ENCODE assay signal across 21 mouse cellular contexts in genomic region chr7:34290450-34291151, GRCm38 (mm10). TPM values are rescaled to one million over a fixed set of nuclear protein-coding genes. Genes with fewer than 3 reads are reported as not detected.
DNase-seq lines count a peak whose midpoint lies in the region; ATAC-seq and TF ChIP-seq lines count a peak whose summit lies in the region.
"Had no signal": no experiment of that assay in that cellular context is flagged by ENCODE, and none has a peak within 500 bp of the region (broad histone marks: within the 10 kb centered on the region; RNA-seq: fewer than 3 reads in every experiment).

No protein-coding gene starts in this region.

- peak overlapping the region; percentile 59 for H3K27ac ChIP-seq in heart, embryonic 12.5 days (ENCODE audit: poor library complexity, severe bottlenecking)
- peak overlapping the region; percentile 24 for H3K27ac ChIP-seq in layer of hippocampus, adult 2 months
- H3K27ac ChIP-seq in stomach, embryonic 15.5 days = peak overlapping the region; percentile 65; the same call in 1 of the 2 replicates
- H3K27ac ChIP-seq: forebrain, embryonic 13.5 days; liver, embryonic 14.5 days had no signal

- no peak overlapping the region for H3K4me2 ChIP-seq in heart, embryonic 12.5 days
- no peak overlapping the region for H3K4me2 ChIP-seq in stomach, embryonic 15.5 days
- H3K4me2 ChIP-seq: forebrain, embryonic 13.5 days; neural tube, embryonic 13.5 days had no signal

- no peak for ATAC-seq in heart, embryonic 12.5 days (ENCODE audit: insufficient number of reproducible peaks, low FRiP score)
- ATAC-seq in megakaryocyte, adult 5-6 weeks (ENCODE audit: poor library complexity, severe bottlenecking) = no peak
- no peak for ATAC-seq in stomach, embryonic 15.5 days (ENCODE audit: insufficient read depth, low FRiP score, low read depth)
- ATAC-seq: forebrain, embryonic 13.5 days; hindbrain, embryonic 16.5 days had no signal

- no peak for TF ChIP-seq CTCF in layer of hippocampus, adult 2 months (conservative IDR thresholded peaks at IDR 0.05)

- peaks cover 8% of the 10 kb centered on the region for H3K4me1 ChIP-seq in heart, embryonic 12.5 days (replicated peaks)
- peaks cover 37% of the 10 kb centered on the region for H3K4me1 ChIP-seq in megakaryocyte, embryonic 14.5 days
- no peaks in the 10 kb centered on the region for H3K4me1 ChIP-seq in stomach, embryonic 15.5 days
- H3K4me1 ChIP-seq: forebrain, embryonic 13.5 days; neural tube, embryonic 13.5 days had no signal

- DNase-seq in heart, adult 11 months = no peak
- DNase-seq in layer of hippocampus, adult 2 months (ENCODE audit: low spot score in 2 of 2) = no peak
- DNase-seq in layer of hippocampus, adult 18-20 months (ENCODE audit: low spot score in 2 of 2) = no peak
- DNase-seq in spleen, postnatal 4 days (ENCODE audit: low spot score in 2 of 2) = no peak
- DNase-seq: cerebellum, adult 18-20 months; thymus, postnatal 14 days had no signal

- H3K27me3 ChIP-seq in heart, embryonic 12.5 days (replicated peaks) = no peaks in the 10 kb centered on the region
- H3K27me3 ChIP-seq in megakaryocyte, embryonic 14.5 days (replicated peaks) = no peaks in the 10 kb centered on the region
- H3K27me3 ChIP-seq in stomach, embryonic 15.5 days (replicated peaks) = no peaks in the 10 kb centered on the region
- H3K27me3 ChIP-seq: forebrain, embryonic 13.5 days; neural tube, embryonic 13.5 days had no signal

- H3K9ac ChIP-seq in heart, embryonic 12.5 days = no peak overlapping the region
- no peak overlapping the region for H3K9ac ChIP-seq in stomach, embryonic 15.5 days
- H3K9ac ChIP-seq: forebrain, embryonic 13.5 days; liver, embryonic 14.5 days; neural tube, embryonic 13.5 days had no signal

- H3K4me3 ChIP-seq in heart, embryonic 12.5 days = no peak overlapping the region
- no peak overlapping the region for H3K4me3 ChIP-seq in layer of hippocampus, adult 2 months
- peak overlapping the region; percentile 7 for H3K4me3 ChIP-seq in megakaryocyte, embryonic 14.5 days (replicated peaks)
- no peak overlapping the region for H3K4me3 ChIP-seq in stomach, embryonic 15.5 days (replicated peaks)
- H3K4me3 ChIP-seq: forebrain, embryonic 13.5 days; neural tube, embryonic 13.5 days had no signal

- H3K36me3 ChIP-seq in heart, embryonic 12.5 days = peaks cover 8% of the 10 kb centered on the region
- H3K36me3 ChIP-seq in megakaryocyte, embryonic 14.5 days (replicated peaks; ENCODE audit: low read length) = peaks cover 9% of the 10 kb centered on the region
- no peaks in the 10 kb centered on the region for H3K36me3 ChIP-seq in stomach, embryonic 15.5 days

- H3K9me3 ChIP-seq in heart, embryonic 12.5 days (replicated peaks) = no peaks in the 10 kb centered on the region
- H3K9me3 ChIP-seq in megakaryocyte, embryonic 14.5 days = no peaks in the 10 kb centered on the region
- no peaks in the 10 kb centered on the region for H3K9me3 ChIP-seq in stomach, embryonic 15.5 days
- H3K9me3 ChIP-seq: forebrain, embryonic 13.5 days; neural tube, embryonic 13.5 days had no signal

RNA-seq across cellular contexts. Expression of gene 4931406P16Rik, which starts 22.8 kb away (rescaled TPM):
- 50.3 and 53.7 TPM in 2 replicates for polyA plus RNA-seq in heart, embryonic 12.5 days (2016; fragmentation: Nextera tagmentation; extraction: Ambion mirVana)
- 10 to 100 TPM; 36.6 to 41.1 TPM for total RNA-seq in layer of hippocampus, adult 2 months (2021)
- 10 to 100 TPM; 31.9 to 33.6 TPM for total RNA-seq in layer of hippocampus, adult 18-20 months (2021)
- 3.4 and 6.2 TPM in 2 replicates for polyA plus RNA-seq in megakaryocyte, embryonic 14.5 days (2012; ENCODE audit: insufficient read depth, low replicate concordance)
- total RNA-seq in megakaryocyte, adult 5-6 weeks (2015) = 18.6 and 23.2 TPM in 2 replicates
- 19.4 and 23.7 TPM in 2 replicates for total RNA-seq in megakaryocyte, adult 5-6 weeks (2017)
- 27.9 and 28.2 TPM in 2 replicates for polyA plus RNA-seq in stomach, embryonic 15.5 days (2015; fragmentation: Nextera tagmentation; extraction: Ambion mirVana)

RNA-seq across cellular contexts. Expression of gene Gm6096, which starts 39.8 kb away (rescaled TPM):
- 0.86 TPM in 1 of 2 replicates, not detected in the other for polyA plus RNA-seq in heart, embryonic 12.5 days (2016; fragmentation: Nextera tagmentation; extraction: Ambion mirVana)
- total RNA-seq in layer of hippocampus, adult 2 months (2021) = not detected
- not detected for total RNA-seq in layer of hippocampus, adult 18-20 months (2021)
- not detected in 2 replicates for polyA plus RNA-seq in megakaryocyte, embryonic 14.5 days (2012; ENCODE audit: insufficient read depth, low replicate concordance)
- not detected in 2 replicates for total RNA-seq in megakaryocyte, adult 5-6 weeks (2015)
- not detected in 2 replicates for total RNA-seq in megakaryocyte, adult 5-6 weeks (2017)
- polyA plus RNA-seq in stomach, embryonic 15.5 days (2015; fragmentation: Nextera tagmentation; extraction: Ambion mirVana) = not detected in 2 replicates
- total RNA-seq: adrenal gland, adult 18-20 months; ES-E14; granulocyte monocyte progenitor cell, adult 5-6 weeks; left cerebral cortex, postnatal 10 days had no signal
- polyA plus RNA-seq: cortical plate, adult 2 months; embryonic facial prominence, embryonic 14.5 days; forebrain, embryonic 13.5 days; kidney, embryonic 14.5 days; neural tube, embryonic 13.5 days had no signal
